Mouse (Mus musculus) lung, postnatal 14 days (tissue): Measurements from ENCODE around the gene Ambp.

Experiments used
- DNase-seq: peaks from one replicate; pipeline ENCODE4 v3.0.0; 2021

The Ambp gene

DNA sequence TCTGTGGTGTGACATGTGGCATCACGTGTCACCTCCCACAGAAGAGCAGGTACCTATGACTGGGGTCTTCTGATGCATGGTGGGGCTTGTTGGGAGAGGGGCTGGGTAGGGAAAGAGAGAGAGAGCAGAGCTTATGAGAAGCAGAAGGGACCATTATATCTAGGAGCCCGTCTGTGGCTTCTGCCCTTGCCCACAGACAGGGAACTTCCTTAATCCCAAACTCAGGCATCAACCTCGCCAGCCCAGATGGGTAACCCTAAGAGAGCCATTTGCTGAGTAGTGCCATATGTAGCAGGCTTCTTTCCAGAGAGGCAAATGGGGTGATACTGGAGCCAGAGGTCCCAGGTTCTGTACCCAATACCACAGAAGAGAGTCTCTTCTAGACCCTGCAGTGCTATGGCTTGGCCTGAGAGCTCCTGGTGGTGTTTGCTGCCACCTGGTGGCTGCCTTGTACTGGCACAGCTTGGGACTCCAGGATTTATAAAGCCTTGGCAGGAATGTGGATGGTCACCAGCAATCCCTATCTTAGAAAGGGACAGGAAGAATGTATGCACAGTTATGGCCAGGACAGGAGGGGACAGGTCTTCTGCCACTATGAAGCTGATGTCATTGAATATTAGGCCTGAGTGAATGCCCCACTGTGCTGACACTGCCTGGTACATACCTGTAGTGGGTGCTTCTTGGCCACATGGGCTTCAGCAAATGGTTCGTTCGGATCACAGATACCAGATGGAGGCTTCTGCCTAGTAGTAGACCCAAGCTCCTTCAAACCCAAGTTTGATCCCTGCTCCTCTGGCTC lies 35.8 kb downstream of the Ambp start:
- DNase-seq = peak; percentile 84

DNA sequence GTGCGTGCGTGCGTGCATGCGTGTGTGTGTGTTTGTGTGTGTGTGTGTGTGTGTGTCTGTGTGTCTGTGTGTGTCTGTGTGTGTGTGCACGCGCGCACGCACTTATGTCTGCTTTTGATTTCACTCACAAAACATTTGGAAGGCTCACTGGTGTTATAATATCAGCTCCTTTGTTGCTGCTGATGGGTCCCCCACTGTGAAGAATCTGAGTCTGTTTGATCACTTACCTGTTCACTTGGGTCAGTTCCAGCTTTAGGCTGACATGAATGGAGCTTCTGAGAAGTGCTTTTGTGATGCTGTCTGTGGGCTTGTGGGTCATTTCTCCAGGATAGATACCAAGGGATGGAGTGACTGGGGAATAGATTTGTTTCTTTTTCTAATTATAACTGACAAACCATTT lies 48.9 kb downstream of the Ambp start:
- DNase-seq = no peak

DNA sequence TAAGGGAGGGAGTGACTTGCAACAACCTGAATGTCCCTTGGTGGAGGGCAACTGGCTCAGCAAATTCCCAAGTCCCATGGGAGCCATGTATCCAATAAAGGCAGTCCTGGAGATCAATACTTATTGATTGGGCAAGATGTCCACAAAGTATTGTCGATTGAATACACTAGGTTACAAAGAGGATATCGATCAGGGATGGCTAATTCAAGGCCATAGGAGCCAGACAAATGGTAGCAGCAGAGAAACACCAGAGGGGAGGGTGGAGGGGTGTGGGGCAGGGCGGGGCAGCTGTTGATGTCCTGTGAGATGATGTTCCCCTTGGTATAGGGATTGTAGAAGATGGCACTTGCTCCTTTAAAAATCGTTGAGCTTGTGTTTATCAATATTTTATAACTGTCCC lies 52.6 kb downstream of the Ambp start:
- no peak for DNase-seq

DNA sequence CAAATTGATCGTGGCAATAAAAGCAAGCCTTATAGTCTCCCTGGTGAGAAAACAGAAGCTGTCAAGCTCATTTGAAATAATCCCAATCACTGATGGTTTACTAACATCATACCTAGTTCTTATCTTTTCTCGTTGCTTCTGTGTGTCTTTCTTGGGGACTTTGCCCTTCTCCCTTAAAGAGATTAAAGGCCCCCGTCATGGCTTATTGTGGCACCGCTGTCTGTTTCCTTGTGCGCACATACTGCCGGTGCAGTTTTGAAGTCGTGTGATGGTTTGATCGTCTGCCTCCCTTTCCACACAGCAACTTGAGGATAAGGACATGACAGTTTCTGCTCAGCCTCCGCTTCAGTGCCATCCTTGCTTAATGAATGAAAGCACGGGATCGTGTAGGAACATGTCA lies 54.1 kb downstream of the Ambp start:
- no peak for DNase-seq

DNA sequence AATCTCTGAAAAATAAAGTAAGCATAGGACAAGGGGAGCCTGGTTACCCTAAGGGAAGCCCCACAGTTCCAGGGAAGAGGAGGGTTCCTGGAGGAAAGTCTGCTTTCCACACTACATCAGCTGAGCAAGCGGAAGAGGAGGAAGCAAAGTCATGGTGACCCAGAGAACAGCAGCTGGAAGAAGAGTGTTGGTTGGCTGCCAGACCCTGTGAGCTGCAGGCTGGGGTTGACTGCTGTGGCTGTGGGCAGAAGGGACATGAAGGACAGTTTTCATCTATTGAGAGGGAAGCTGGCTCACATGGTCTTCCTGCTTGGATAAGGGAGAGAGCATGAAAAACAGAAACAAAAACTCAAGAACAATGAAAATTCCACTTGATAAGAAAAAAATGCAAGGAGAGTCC lies 57.0 kb downstream of the Ambp start:
- peak; percentile 41 for DNase-seq
